Mouse (Mus musculus) naive thymus-derived CD4-positive, alpha-beta T cell, adult 2 months (primary cell): ENCODE measurements around the gene D1Pas1.

Source experiments
- DNase-seq: peaks from one replicate; pipeline ENCODE4 v3.0.0-alpha.2; 2011; ENCODE audit warnings: low read depth

Gene D1Pas1

DNA sequence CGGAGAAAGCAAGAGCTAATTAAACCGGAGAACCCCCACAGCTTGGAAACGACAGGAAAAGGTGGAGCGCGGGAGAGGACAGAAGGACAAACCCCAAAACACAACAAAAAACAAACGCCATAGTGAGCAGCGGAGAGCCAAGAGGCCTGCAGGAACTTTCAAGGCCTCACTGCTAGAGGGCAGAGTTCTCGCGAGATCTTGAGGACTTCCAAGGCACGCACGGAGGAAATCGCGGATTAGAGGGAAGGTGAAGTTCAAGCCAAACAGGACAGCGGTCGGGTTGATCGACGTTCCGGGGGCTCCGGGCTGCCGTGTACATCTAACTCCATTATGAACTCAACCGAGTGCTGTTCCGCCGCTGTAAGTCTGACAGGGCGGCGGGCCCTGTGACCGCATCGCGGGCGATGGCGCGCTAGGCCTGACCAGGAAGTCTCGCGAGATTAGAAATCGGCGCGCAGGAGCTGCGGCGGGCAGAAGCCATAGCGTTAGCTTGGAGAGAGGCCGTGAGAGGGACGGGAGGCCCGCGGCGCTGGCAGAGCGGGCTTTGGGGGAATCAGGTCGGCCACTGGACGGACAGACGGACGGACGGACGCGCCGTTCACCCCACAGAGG lies at the start of gene D1Pas1:
Gene D1Pas1, plus strand, starts transcription at position 216 of the 612 bp plus-strand sequence.
- DNase-seq, result no peak

- no peak for DNase-seq
These were observed 44.5 kb upstream of the D1Pas1 start for GRCm38 (mm10) chr1:186922489-186923370.

- no peak for DNase-seq
These were observed 43.2 kb upstream of the D1Pas1 start for GRCm38 (mm10) chr1:186924027-186924426.

DNA sequence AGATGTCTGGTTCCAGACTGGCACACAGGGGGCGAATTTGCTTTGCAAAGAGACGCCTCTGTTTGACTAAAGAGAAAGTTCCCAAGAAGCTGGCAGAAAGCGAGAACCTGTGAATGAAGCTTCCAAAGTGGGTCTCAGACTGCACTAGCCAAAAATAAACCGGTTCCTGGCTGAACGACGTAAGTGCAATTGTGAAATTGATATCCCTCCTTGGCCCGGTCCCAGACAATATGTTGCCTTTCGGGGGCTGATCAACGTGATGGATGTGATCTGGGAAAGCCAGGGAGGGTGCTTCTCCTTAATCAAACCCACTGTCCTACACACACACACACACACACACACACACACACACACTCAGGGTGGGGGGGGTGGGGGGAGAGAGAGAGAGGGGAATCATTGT lies 41.8 kb upstream of the D1Pas1 start:
- DNase-seq, result no peak

GRCm38 (mm10) chr1:186926316-186926949 lies 40.8 kb upstream of the D1Pas1 start:
- DNase-seq, result no peak

- DNase-seq, result no peak
These were observed 40.3 kb upstream of the D1Pas1 start for GRCm38 (mm10) chr1:186926950-186927316.

- DNase-seq, result no peak
These were observed 39.7 kb upstream of the D1Pas1 start for GRCm38 (mm10) chr1:186927494-186927893.

- DNase-seq, result no peak
These were observed 36.9 kb upstream of the D1Pas1 start for GRCm38 (mm10) chr1:186930160-186930887.

DNA sequence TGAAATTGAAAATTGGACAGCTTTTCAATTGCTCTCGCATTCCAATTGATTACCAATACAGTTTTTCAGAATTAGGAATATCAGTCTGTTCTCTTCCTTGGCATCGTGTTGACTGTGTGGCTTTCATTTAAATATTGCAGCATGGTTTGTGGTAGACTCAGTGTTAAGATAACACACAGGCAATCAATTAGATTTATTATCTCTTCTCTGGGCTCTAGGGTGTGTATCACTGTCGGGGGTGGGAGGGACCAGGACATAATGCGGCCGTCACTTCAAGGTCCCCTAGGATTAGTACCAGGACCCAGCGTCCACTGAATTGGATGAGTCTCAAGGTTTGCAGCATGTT lies 36.4 kb upstream of the D1Pas1 start:
- DNase-seq, result no peak

- no peak for DNase-seq
These were observed 33.0 kb upstream of the D1Pas1 start for GRCm38 (mm10) chr1:186934205-186934604.

GRCm38 (mm10) chr1:186952381-186952780 lies 14.8 kb upstream of the D1Pas1 start:
- DNase-seq, result no peak

GRCm38 (mm10) chr1:186954591-186954990 lies 12.6 kb upstream of the D1Pas1 start:
- DNase-seq, result no peak

GRCm38 (mm10) chr1:186959380-186959779 lies 7.8 kb upstream of the D1Pas1 start:
- DNase-seq, result no peak

DNA sequence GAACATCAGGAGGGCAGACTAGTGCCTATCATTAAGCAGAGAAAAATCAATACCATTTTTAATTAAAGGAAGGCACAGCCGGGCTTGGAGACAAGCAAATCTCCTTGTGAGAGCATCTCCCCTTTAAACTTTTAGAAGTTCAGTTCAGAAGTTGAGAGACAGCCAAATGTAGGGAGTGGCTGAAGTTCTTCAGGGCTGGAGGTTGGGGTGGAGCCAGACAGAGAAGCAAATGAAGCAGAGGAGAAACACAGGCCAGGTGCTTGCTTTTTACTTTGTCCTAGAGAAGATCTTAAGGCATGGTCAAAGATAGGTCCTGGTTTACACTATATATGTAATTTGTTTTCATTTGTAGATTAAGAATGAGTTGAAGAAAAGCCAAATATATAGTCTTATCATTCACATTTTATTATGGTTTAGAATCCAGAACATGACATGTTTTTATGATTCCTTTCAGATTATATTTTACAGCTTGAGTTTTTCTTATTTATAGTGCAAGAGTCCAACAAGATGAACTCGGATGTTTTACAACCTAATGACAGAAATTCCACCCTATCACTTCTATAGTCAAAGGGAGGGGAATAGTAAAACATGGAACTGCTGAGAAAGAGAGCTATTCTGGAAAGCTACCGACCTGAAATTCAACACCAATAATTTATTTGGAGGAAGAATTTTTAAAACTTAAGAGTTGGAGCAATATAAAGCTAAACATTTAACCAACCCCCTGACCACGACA lies 2.9 kb upstream of the D1Pas1 start:
- no peak for DNase-seq

GRCm38 (mm10) chr1:186967926-186968325 lies 710 bp downstream of the D1Pas1 start:
- DNase-seq, result no peak

DNA sequence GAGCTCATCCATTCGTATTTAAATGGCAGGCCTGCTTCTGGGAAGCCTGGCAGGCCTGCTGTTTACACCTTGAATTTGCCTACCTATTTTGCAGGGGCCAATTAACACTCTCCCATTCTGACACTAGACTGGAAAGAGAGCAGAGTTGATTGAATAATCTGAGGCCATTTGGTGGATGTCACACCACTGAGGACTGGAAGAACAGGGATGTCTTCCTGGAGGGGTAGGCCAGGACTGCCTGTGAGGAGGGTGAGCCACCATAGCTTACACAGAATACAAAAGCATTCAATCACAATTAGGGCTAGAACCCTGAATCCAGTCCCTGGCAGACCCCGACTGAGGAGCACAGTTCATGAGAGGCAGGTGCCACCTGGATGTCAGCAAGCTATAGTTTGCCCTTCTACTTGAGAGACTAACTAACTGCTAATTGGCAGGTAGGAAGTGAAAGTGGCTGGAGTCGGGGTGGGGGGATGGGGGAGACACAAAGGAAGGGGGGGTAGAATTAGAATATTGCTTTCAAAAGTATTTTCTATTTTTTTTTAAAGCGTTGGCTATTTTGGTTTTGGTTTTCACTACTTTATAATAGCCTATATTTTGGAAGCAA lies 9.8 kb downstream of the D1Pas1 start:
- DNase-seq, result no peak

DNA sequence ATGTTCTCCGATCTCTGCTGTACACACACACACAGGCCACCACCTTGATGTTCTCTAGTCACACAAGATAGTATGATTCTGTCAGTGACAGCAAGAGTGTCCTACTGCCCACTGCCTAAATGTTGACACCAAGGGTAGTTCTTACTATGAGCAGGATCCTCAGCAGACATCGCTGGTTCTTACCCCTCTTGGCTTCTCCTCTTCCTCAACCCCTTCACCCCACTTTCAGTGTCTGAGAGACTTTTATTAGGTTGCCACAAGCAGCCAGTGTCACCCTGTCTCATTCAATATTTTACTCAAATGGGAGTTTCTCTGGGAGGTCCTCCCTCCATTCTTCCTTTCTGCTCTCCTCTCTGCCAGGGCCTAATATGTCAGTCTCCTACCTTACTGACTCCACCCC lies 10.6 kb downstream of the D1Pas1 start:
- DNase-seq, result no peak

DNA sequence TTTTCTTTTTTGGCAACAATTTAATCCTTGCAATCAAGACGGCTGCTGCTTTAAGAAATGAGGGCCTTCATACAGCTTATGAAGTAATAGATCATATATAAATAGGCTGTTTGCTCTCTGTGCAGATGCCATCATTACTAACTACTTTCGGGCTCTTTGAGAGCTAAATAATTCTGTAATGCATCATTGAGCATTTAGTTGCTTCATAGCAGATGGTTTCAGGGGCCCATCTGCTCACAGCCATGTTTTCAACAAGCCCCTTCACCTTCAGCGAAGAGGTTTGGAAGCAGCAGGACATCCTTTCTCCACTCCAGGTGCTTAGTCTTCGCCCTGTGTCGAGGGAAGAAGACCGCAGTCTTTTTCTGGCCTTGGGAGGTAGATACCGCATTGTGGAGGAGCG lies 12.2 kb downstream of the D1Pas1 start:
- no peak for DNase-seq

- DNase-seq, result no peak
These were observed 13.3 kb downstream of the D1Pas1 start for GRCm38 (mm10) chr1:186980503-186980902.

DNA sequence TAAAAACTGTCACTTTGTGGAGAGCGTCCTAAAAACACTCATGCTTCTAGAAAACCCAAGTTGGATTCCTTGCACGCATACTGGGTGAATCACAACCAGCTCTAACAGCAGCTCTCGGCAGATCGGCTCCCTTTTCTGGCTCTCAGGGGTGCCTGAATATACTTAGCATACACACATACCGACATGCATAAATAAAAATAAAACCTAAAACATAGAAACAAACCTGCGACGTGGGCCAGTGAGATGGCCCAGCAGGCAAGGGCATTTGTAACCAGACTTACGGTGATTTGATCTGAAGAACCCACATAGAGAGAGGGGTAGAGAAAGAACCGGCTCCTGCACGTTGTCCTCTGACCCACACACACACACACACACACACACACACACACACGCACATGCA lies 17.9 kb downstream of the D1Pas1 start:
- DNase-seq, result no peak

DNA sequence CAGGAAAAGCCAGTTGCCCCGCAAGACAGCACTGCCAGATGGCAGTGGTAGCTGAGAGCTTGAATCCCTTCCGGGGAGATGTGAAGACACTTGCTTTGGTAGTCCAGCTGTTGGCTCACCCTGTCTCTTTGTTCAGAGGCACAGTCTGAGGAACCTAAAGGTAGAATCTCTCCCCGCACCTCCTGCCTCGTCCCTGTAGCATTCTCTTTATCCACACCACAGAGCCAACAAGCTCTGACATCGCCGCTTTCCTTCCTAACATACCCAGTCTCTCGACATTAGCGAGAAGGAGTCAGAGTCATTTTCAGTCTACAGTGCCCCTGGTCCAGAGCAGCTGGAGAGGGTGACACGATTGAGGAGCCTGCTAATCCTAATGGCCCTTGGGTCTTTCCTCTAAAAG lies 18.9 kb downstream of the D1Pas1 start:
- no peak for DNase-seq
